Mouse (Mus musculus): ENCODE data around the gene Sh3bgrl3. TPM values are rescaled to one million over a fixed set of nuclear protein-coding genes. Genes with fewer than 3 reads are reported as not detected.

Gene Sh3bgrl3
- 108 and 113 TPM in 2 replicates for polyA plus RNA-seq (2012; rRNA removed)

GRCm38 (mm10) chr4:134128221-134128982, at the start of gene Sh3bgrl3:
Sh3bgrl3 (minus strand) TSS chr4:134128789.

GRCm38 (mm10) chr4:134101979-134102741, 26.4 kb downstream of the Sh3bgrl3 start, which contains the start of gene Ubxn11:
Ubxn11 (plus strand) TSS chr4:134102570.

GRCm38 (mm10) chr4:134094923-134095547, 33.6 kb downstream of the Sh3bgrl3 start, which contains the start of gene Cd52:
Cd52 (minus strand) TSS chr4:134095082.

Other genes starting within 250 kb of the Sh3bgrl3 start
- gene Rps6ka1, start 241.0 kb downstream of the Sh3bgrl3 start, polyA plus RNA-seq (2012; rRNA removed), result 26.8 and 32.6 TPM in 2 replicates
- gene Hmgn2, start 160.1 kb downstream of the Sh3bgrl3 start, polyA plus RNA-seq (2012; rRNA removed), result 189 and 209 TPM in 2 replicates
- 13.7 and 17.0 TPM in 2 replicates for gene Dhdds, start 127.9 kb downstream of the Sh3bgrl3 start, polyA plus RNA-seq (2012; rRNA removed)
- gene Lin28a, start 109.9 kb downstream of the Sh3bgrl3 start, polyA plus RNA-seq (2012; rRNA removed), result 2.5 and 2.7 TPM in 2 replicates
- gene Zfp683, start 75.0 kb downstream of the Sh3bgrl3 start, polyA plus RNA-seq (2012; rRNA removed), result 0.16 and 0.19 TPM in 2 replicates
- 0.42 and 0.64 TPM in 2 replicates for gene Crybg2, start 68.0 kb downstream of the Sh3bgrl3 start, polyA plus RNA-seq (2012; rRNA removed)
- 76.3 and 82.7 TPM in 2 replicates for gene Cd52, start 33.7 kb downstream of the Sh3bgrl3 start, polyA plus RNA-seq (2012; rRNA removed)
- gene Ubxn11, start 26.2 kb downstream of the Sh3bgrl3 start, polyA plus RNA-seq (2012; rRNA removed), result 1.2 and 1.6 TPM in 2 replicates
- gene Cep85, start 58.3 kb upstream of the Sh3bgrl3 start, polyA plus RNA-seq (2012; rRNA removed), result 19.8 and 21.9 TPM in 2 replicates
- gene Gm7534, start 74.2 kb upstream of the Sh3bgrl3 start, polyA plus RNA-seq (2012; rRNA removed), result not detected in 2 replicates
- gene Catsper4, start 98.6 kb upstream of the Sh3bgrl3 start, polyA plus RNA-seq (2012; rRNA removed), result 0.01 and 0.02 TPM in 2 replicates
- gene Cnksr1, start 109.6 kb upstream of the Sh3bgrl3 start, polyA plus RNA-seq (2012; rRNA removed), result 0.17 and 0.25 TPM in 2 replicates
- gene E130218I03Rik, start 114.9 kb upstream of the Sh3bgrl3 start, polyA plus RNA-seq (2012; rRNA removed), result not detected in 2 replicates
- 4.9 and 5.3 TPM in 2 replicates for gene Zfp593, start 116.8 kb upstream of the Sh3bgrl3 start, polyA plus RNA-seq (2012; rRNA removed)
- not detected in 2 replicates for gene Gm30191, start 118.1 kb upstream of the Sh3bgrl3 start, polyA plus RNA-seq (2012; rRNA removed)
- gene Grrp1, start 125.3 kb upstream of the Sh3bgrl3 start, polyA plus RNA-seq (2012; rRNA removed), result 1.3 and 1.4 TPM in 2 replicates
- 3.4 TPM in 2 replicates for gene Pdik1l, start 159.1 kb upstream of the Sh3bgrl3 start, polyA plus RNA-seq (2012; rRNA removed)
- 0.14 and 0.17 TPM in 2 replicates for gene Trim63, start 186.3 kb upstream of the Sh3bgrl3 start, polyA plus RNA-seq (2012; rRNA removed)
- gene Slc30a2, start 214.4 kb upstream of the Sh3bgrl3 start, polyA plus RNA-seq (2012; rRNA removed), result 0.01 and 0.02 TPM in 2 replicates